Mouse (Mus musculus): ENCODE measurements around the gene Dnm2. TPM values are rescaled to one million over a fixed set of nuclear protein-coding genes. Genes with fewer than 3 reads are reported as not detected.

Dnm2 gene
- polyA plus RNA-seq, 1 experiment = 86.2 TPM

DNA sequence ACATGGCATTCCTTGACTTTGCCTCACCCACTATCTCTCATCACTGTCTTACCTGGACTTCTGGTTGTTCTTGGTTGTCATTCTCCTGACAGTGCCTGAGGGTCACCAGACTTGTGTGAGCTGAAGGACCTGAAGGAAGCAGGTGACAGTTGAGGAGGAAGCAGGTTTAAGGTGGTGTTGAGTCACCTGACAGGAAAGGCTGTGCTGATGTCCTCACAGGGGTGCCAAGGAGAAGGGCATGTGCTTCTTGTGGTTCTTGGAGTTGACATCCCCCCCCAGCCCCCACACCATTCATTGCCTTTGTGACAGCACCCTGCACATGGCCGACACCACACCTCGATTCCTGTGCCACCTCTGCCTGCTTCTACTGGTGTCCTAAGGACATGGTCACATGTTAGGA lies 23.1 kb downstream of the Dnm2 start:
- Histone ChIP-seq H3K9ac (ENCODE audit: low read depth, poor library complexity, severe bottlenecking) (no peak overlapping the region), H3K4me1 (ENCODE audit: control insufficient read depth, insufficient read depth, low read length) (peaks cover 11% of the 10 kb centered on the region), H3K4me3 (ENCODE audit: low read depth, low read length) (no peak overlapping the region), H3K9me3 (replicated peaks; ENCODE audit: control insufficient read depth, insufficient read depth, low read length, poor library complexity, severe bottlenecking) (no peaks in the 10 kb centered on the region), H3K27ac (ENCODE audit: insufficient read depth, low read length) (no peak overlapping the region), H3K36me3 (ENCODE audit: control insufficient read depth, insufficient read depth, low read length, poor library complexity, severe bottlenecking) (no peaks in the 10 kb centered on the region), H3K27me3 (ENCODE audit: control insufficient read depth, insufficient read depth, low read length, poor library complexity, severe bottlenecking) (no peaks in the 10 kb centered on the region)
- TF ChIP-seq CTCF (IDR thresholded peaks at IDR 0.05; ENCODE audit: low read depth, low read length) = no peak
- no peak for TF ChIP-seq POLR2A (IDR thresholded peaks at IDR 0.05; ENCODE audit: insufficient read depth, low read length)
- no peak for TF ChIP-seq EP300 (IDR thresholded peaks at IDR 0.05; ENCODE audit: insufficient read depth, low read depth, low read length)

- no peaks in the 10 kb centered on the region for H3K27me3 ChIP-seq (ENCODE audit: control insufficient read depth, insufficient read depth, low read length, poor library complexity, severe bottlenecking)
- no peaks in the 10 kb centered on the region for H3K9me3 ChIP-seq (replicated peaks; ENCODE audit: control insufficient read depth, insufficient read depth, low read length, poor library complexity, severe bottlenecking)
- H3K4me3 ChIP-seq (ENCODE audit: low read depth, low read length) = no peak overlapping the region
- H3K9ac ChIP-seq (ENCODE audit: low read depth, poor library complexity, severe bottlenecking) = no peak overlapping the region
- H3K4me1 ChIP-seq (ENCODE audit: control insufficient read depth, insufficient read depth, low read length) = peaks cover 13% of the 10 kb centered on the region
- no peak overlapping the region for H3K27ac ChIP-seq (ENCODE audit: insufficient read depth, low read length)
- TF ChIP-seq CTCF (IDR thresholded peaks at IDR 0.05; ENCODE audit: low read depth, low read length) (no peak), EP300 (IDR thresholded peaks at IDR 0.05; ENCODE audit: insufficient read depth, low read depth, low read length) (no peak)
- no peaks in the 10 kb centered on the region for H3K36me3 ChIP-seq (ENCODE audit: control insufficient read depth, insufficient read depth, low read length, poor library complexity, severe bottlenecking)
Observed at GRCm38 (mm10) chr9:21449710-21450109, 25.0 kb downstream of the Dnm2 start.

- Histone ChIP-seq H3K9ac (ENCODE audit: low read depth, poor library complexity, severe bottlenecking) (no peak overlapping the region), H3K4me3 (ENCODE audit: low read depth, low read length) (no peak overlapping the region), H3K9me3 (replicated peaks; ENCODE audit: control insufficient read depth, insufficient read depth, low read length, poor library complexity, severe bottlenecking) (no peaks in the 10 kb centered on the region), H3K27me3 (ENCODE audit: control insufficient read depth, insufficient read depth, low read length, poor library complexity, severe bottlenecking) (no peaks in the 10 kb centered on the region), H3K27ac (ENCODE audit: insufficient read depth, low read length) (no peak overlapping the region), H3K4me1 (ENCODE audit: control insufficient read depth, insufficient read depth, low read length) (peaks cover 16% of the 10 kb centered on the region), H3K36me3 (ENCODE audit: control insufficient read depth, insufficient read depth, low read length, poor library complexity, severe bottlenecking) (no peaks in the 10 kb centered on the region)
- TF ChIP-seq POLR2A (IDR thresholded peaks at IDR 0.05; ENCODE audit: insufficient read depth, low read length) = no peak
- no peak for TF ChIP-seq CTCF (IDR thresholded peaks at IDR 0.05; ENCODE audit: low read depth, low read length)
- no peak for TF ChIP-seq EP300 (IDR thresholded peaks at IDR 0.05; ENCODE audit: insufficient read depth, low read depth, low read length)
Observed at GRCm38 (mm10) chr9:21450270-21450669, 25.6 kb downstream of the Dnm2 start.

GRCm38 (mm10) chr9:21451391-21451790 lies 26.7 kb downstream of the Dnm2 start:
- TF ChIP-seq CTCF (IDR thresholded peaks at IDR 0.05; ENCODE audit: low read depth, low read length) = no peak
- TF ChIP-seq EP300 (IDR thresholded peaks at IDR 0.05; ENCODE audit: insufficient read depth, low read depth, low read length) = no peak
- no peak for TF ChIP-seq POLR2A (IDR thresholded peaks at IDR 0.05; ENCODE audit: insufficient read depth, low read length)
- no peak overlapping the region for H3K27ac ChIP-seq (ENCODE audit: insufficient read depth, low read length)

GRCm38 (mm10) chr9:21451870-21452269 lies 27.2 kb downstream of the Dnm2 start:
- Histone ChIP-seq H3K4me3 (ENCODE audit: low read depth, low read length) (no peak overlapping the region), H3K27me3 (ENCODE audit: control insufficient read depth, insufficient read depth, low read length, poor library complexity, severe bottlenecking) (no peaks in the 10 kb centered on the region), H3K9ac (ENCODE audit: low read depth, poor library complexity, severe bottlenecking) (no peak overlapping the region), H3K27ac (ENCODE audit: insufficient read depth, low read length) (no peak overlapping the region), H3K9me3 (replicated peaks; ENCODE audit: control insufficient read depth, insufficient read depth, low read length, poor library complexity, severe bottlenecking) (no peaks in the 10 kb centered on the region), H3K4me1 (ENCODE audit: control insufficient read depth, insufficient read depth, low read length) (peaks cover 20% of the 10 kb centered on the region), H3K36me3 (ENCODE audit: control insufficient read depth, insufficient read depth, low read length, poor library complexity, severe bottlenecking) (no peaks in the 10 kb centered on the region)
- TF ChIP-seq EP300 (IDR thresholded peaks at IDR 0.05; ENCODE audit: insufficient read depth, low read depth, low read length) (no peak), POLR2A (IDR thresholded peaks at IDR 0.05; ENCODE audit: insufficient read depth, low read length) (no peak)

More at GRCm38 (mm10) chr9:21451391-21451790, 26.7 kb downstream of the Dnm2 start:
- Histone ChIP-seq H3K4me1 (ENCODE audit: control insufficient read depth, insufficient read depth, low read length) (peaks cover 20% of the 10 kb centered on the region), H3K36me3 (ENCODE audit: control insufficient read depth, insufficient read depth, low read length, poor library complexity, severe bottlenecking) (no peaks in the 10 kb centered on the region), H3K9ac (ENCODE audit: low read depth, poor library complexity, severe bottlenecking) (no peak overlapping the region), H3K27me3 (ENCODE audit: control insufficient read depth, insufficient read depth, low read length, poor library complexity, severe bottlenecking) (no peaks in the 10 kb centered on the region), H3K4me3 (ENCODE audit: low read depth, low read length) (no peak overlapping the region), H3K9me3 (replicated peaks; ENCODE audit: control insufficient read depth, insufficient read depth, low read length, poor library complexity, severe bottlenecking) (no peaks in the 10 kb centered on the region)

- Histone ChIP-seq H3K4me1 (ENCODE audit: control insufficient read depth, insufficient read depth, low read length) (peaks cover 20% of the 10 kb centered on the region), H3K4me3 (ENCODE audit: low read depth, low read length) (no peak overlapping the region), H3K9me3 (replicated peaks; ENCODE audit: control insufficient read depth, insufficient read depth, low read length, poor library complexity, severe bottlenecking) (no peaks in the 10 kb centered on the region), H3K27me3 (ENCODE audit: control insufficient read depth, insufficient read depth, low read length, poor library complexity, severe bottlenecking) (no peaks in the 10 kb centered on the region), H3K27ac (ENCODE audit: insufficient read depth, low read length) (0 out of 2 replicates have a peak overlapping the region, but pooled peaks have one; percentile 30), H3K9ac (ENCODE audit: low read depth, poor library complexity, severe bottlenecking) (no peak overlapping the region), H3K36me3 (ENCODE audit: control insufficient read depth, insufficient read depth, low read length, poor library complexity, severe bottlenecking) (no peaks in the 10 kb centered on the region)
- TF ChIP-seq EP300 (IDR thresholded peaks at IDR 0.05; ENCODE audit: insufficient read depth, low read depth, low read length) = no peak
- no peak for TF ChIP-seq POLR2A (IDR thresholded peaks at IDR 0.05; ENCODE audit: insufficient read depth, low read length)
- no peak for TF ChIP-seq CTCF (IDR thresholded peaks at IDR 0.05; ENCODE audit: low read depth, low read length)
Observed at GRCm38 (mm10) chr9:21453003-21453402, 28.3 kb downstream of the Dnm2 start.
